Mouse (Mus musculus): ENCODE measurements around the gene Filip1.

Filip1 gene

DNA sequence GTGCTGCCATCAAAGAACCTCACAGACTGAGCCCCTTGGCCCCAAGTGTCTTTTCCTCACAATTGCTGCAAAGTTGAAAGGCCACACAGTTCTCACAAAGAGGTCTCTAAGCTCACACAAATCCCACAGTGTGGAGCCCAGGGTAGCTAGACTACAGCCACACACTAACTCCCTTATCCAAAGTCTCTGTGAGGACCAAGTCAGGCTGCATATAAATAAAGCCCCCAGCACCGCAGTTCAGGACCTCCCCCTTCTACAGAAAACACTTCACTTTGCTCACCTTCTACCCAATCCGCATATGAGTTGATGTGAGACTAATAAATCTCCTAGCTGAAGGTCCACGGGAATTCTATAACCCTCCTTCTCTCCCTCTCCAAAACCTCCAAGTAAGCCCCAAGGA is 228.2 kb downstream of the Filip1 start:
- no peak for DNase-seq (ENCODE audit: low read depth, low spot score)

GRCm38 (mm10) chr9:79779354-79779753 is 233.3 kb downstream of the Filip1 start:
- DNase-seq (ENCODE audit: low read depth, low spot score), result no peak

GRCm38 (mm10) chr9:79766991-79767545 is 245.6 kb downstream of the Filip1 start:
- DNase-seq (ENCODE audit: low read depth, low spot score), result no peak

- DNase-seq (ENCODE audit: low read depth, low spot score), result no peak
Observed at GRCm38 (mm10) chr9:79765329-79765728, 247.3 kb downstream of the Filip1 start.
